Mouse (Mus musculus) MEL (cell line): Measurements from ENCODE around the gene Tbc1d7.

ENCODE experiments used
- E2F4 ChIP-seq: IDR thresholded peaks from 2 replicates; pipeline ENCODE4 v1.6.1; 2011; ENCODE audit warnings: low read depth, low read length, improper control_type of control experiment, borderline replicate concordance
- MXI1 ChIP-seq: IDR thresholded peaks from 2 replicates; pipeline ENCODE4 v1.6.1; 2011; ENCODE audit warnings: mild to moderate bottlenecking, low read depth, low read length, improper control_type of control experiment
- ZKSCAN1 ChIP-seq: IDR thresholded peaks from 2 replicates; pipeline ENCODE4 v1.6.1; 2012; ENCODE audit warnings: low read depth, mild to moderate bottlenecking, inconsistent platforms, low read length, improper control_type of control experiment, moderate library complexity

- no peak for TF ChIP-seq MXI1
- no peak for TF ChIP-seq ZKSCAN1
- TF ChIP-seq E2F4, result no peak
These were observed 37.9 kb downstream of the Tbc1d7 start for GRCm38 (mm10) chr13:43133400-43133799.
